Mouse (Mus musculus) stomach, embryonic 14.5 days (tissue): ENCODE data around the gene Wfdc15b. TPM values are rescaled to one million over a fixed set of nuclear protein-coding genes. Genes with fewer than 3 reads are reported as not detected.

Source experiments
- ATAC-seq: fragments of 200-750 bp; cut with Nextera tagmentation; 2 replicates; pipeline ENCODE4 v1.8.0; 2017; ENCODE audit warnings: low read depth, moderate TSS enrichment; ENCODE audit not compliant: insufficient number of reproducible peaks, insufficient read depth, low FRiP score
- H3K27ac ChIP-seq: fragments of 300-500 bp; sonication (generic); 2 replicates; pipeline ENCODE4 v1.5.1; 2014; ENCODE audit warnings: mild to moderate bottlenecking, low read length, moderate library complexity, mixed read lengths
- H3K27me3 ChIP-seq: fragments of 300-500 bp; sonication (generic); 2 replicates; pipeline ENCODE4 v1.6.1; 2014; ENCODE audit warnings: low read length, control low read depth, mixed read lengths; ENCODE audit not compliant: control insufficient read depth, insufficient read depth
- H3K36me3 ChIP-seq: fragments of 300-500 bp; sonication (generic); 2 replicates; pipeline ENCODE4 v1.6.1; 2014; ENCODE audit warnings: mild to moderate bottlenecking, control low read depth, low read length, moderate library complexity, mixed read lengths; ENCODE audit not compliant: control insufficient read depth, insufficient read depth
- H3K4me1 ChIP-seq: fragments of 300-500 bp; sonication (generic); 2 replicates; pipeline ENCODE4 v1.6.1; 2014; ENCODE audit warnings: low read length, control low read depth, mixed read lengths; ENCODE audit not compliant: control insufficient read depth, insufficient read depth
- H3K4me2 ChIP-seq: fragments of 300-500 bp; sonication (generic); replicated peaks from 2 replicates; pipeline ENCODE4 v1.6.1; 2014; ENCODE audit warnings: low read depth, low read length, control low read depth
- H3K4me3 ChIP-seq: fragments of 300-500 bp; sonication (generic); 2 replicates; pipeline ENCODE4 v1.5.1; 2014; ENCODE audit warnings: low read depth, low read length, control low read depth
- H3K9ac ChIP-seq: fragments of 300-500 bp; sonication (generic); replicated peaks from 2 replicates; pipeline ENCODE4 v1.6.1; 2014; ENCODE audit warnings: low read depth, mild to moderate bottlenecking, control low read depth, low read length, moderate library complexity, mixed read lengths
- H3K9me3 ChIP-seq: fragments of 300-500 bp; sonication (generic); 2 replicates; pipeline ENCODE4 v1.6.1; 2016; ENCODE audit warnings: low read depth, low read length, control low read depth; ENCODE audit not compliant: control insufficient read depth
- WGBS: fragments of 180-500 bp; shearing (Covaris S2); extraction: QIAGEN DNeasy Blood & Tissue Kit; methylation state at CpG from one replicate; pipeline ENCODE4 v1.1.7; 2014; 5-methylcytosine and 5-hydroxymethylcytosine counted together
- polyA plus RNA-seq: library from polyadenylated mRNA; unstranded; fragments of >200 nt; fragmentation: Nextera tagmentation; extraction: Ambion mirVana; gene quantifications from 2 replicates; pipeline ENCODE4 v1.2.1, GENCODE M21; 2014

The Wfdc15b gene
- polyA plus RNA-seq, 1 experiment from 2014 or later = 13.2 TPM

DNA sequence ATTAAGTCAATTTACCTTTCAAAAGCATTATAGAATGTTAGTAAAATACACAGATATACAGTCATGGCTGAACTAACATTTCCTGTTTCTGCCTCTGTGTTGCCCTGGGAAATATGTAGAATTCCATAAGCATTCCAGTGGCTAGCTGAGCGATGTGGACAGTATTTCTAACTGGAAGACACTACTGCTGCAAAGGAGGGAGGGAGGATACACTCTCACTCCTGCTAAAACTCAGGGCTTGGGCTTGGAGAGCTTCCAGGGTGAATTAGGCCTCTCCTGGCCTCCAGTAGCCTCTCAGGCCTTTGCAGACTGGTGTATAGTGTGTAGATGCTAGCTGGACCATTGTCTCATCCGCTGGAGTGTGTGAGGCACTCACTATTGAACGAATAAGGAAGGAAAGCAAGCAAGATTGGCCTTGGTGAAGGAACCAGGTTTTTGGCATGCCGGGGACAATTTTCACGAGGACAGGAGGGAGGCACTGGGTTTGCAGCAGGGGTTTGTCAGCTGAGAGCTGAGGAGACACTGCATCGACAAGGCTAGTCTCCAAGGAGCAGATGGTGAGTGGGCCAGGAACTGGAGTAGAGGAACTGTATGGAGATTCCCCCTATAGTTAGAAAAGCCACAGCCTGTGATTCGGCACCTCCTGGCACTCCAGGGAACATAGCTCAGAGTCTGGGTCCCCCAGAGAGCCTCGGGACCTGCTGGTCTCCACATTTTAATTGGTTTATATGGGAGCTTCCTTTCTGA is 46.6 kb downstream of the Wfdc15b start:
- ATAC-seq = no peak
- WGBS = 70% methylated on average over 8 of the region's 8 CpGs
- no peak overlapping the region for H3K9ac ChIP-seq
- peaks cover 18% of the 10 kb centered on the region for H3K27me3 ChIP-seq
- H3K9me3 ChIP-seq = no peaks in the 10 kb centered on the region
- no peak overlapping the region for H3K4me3 ChIP-seq
- no peaks in the 10 kb centered on the region for H3K36me3 ChIP-seq
- H3K27ac ChIP-seq = no peak overlapping the region
- no peaks in the 10 kb centered on the region for H3K4me1 ChIP-seq
- H3K4me2 ChIP-seq = no peak overlapping the region

DNA sequence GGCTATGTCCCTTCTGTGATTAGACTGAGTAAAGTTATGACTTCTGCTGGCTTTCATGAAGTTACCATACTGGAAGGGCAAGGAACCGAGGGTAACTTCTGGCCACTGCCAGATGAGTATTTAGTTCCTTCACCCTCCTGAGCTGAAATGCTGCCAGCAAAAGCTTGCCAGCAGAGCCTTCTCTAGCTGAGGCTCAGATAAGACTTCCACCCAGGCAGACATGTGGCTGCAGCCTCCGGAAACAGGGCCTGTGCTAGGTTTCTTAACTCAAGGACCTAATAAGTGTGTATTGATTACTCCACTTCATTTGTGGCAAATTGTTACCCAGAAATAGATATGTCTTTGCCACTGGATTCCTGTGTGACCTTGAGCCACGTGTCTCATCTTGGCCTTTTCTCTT is 48.1 kb downstream of the Wfdc15b start:
- Histone ChIP-seq H3K9ac (no peak overlapping the region), H3K4me2 (no peak overlapping the region), H3K4me3 (no peak overlapping the region), H3K36me3 (no peaks in the 10 kb centered on the region), H3K27me3 (peaks cover 31% of the 10 kb centered on the region), H3K27ac (no peak overlapping the region), H3K4me1 (peaks cover 3% of the 10 kb centered on the region), H3K9me3 (no peaks in the 10 kb centered on the region)
- WGBS = 70% methylated on average over 3 of the region's 3 CpGs
- ATAC-seq = no peak

DNA sequence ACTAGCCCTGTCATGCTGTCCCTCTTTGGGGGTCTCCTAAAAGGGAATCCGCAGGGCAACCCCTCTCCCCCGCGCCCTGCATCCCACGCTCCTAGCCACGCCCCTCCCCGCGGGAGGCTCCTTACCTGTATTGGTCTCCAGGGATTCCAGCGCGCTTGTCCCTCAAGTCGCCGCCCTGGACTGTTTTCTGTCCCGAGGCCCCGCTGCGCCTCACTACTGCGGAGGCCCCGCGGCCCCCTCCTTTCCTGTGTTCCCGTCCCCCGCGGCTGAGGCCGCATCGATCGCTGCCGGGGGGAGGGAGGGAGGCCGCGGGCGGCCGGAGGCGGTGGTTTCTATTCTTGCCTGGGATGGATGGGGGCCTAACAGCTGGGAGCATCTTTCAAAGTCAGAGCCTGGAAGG is 50.6 kb downstream of the Wfdc15b start, which contains the start of gene Kcns1:
TSS of gene Kcns1 (minus strand) at position 212 of the 400 bp plus-strand sequence.
- Histone ChIP-seq H3K9ac (no peak within 1 kb of the TSS), H3K4me1 (peaks cover 9% of the 10 kb centered on the region), H3K9me3 (no peaks in the 10 kb centered on the region), H3K36me3 (no peaks in the 10 kb centered on the region), H3K4me2 (peak within 1 kb of the TSS; percentile 50), H3K4me3 (peak within 1 kb of the TSS; percentile 23), H3K27me3 (peaks cover 45% of the 10 kb centered on the region), H3K27ac (no peak within 1 kb of the TSS)
- ATAC-seq = 0 out of 2 replicates have a peak, but pooled peaks have one; percentile 26
- under 1% methylated on average over 28 of the region's 29 CpGs for WGBS

DNA sequence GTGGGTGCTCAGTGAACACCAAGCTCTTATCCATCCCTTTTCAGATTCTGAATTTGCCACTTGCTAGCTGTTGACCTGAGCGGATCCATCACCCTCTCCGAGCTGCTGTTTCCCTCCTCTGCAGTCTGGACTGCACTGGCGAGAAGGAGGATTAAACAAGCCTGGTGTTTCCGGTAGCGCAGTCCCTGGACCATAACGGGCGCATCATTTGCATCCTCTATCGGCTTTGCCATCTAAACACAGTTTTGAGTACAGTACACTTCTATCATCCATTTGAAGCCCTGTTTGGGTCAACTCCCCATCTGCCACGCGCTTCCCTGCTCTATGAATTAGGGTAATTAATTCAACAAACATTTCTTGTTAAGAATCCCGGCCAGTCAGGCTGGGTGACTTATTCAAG is 51.1 kb downstream of the Wfdc15b start:
- ATAC-seq = no peak
- Histone ChIP-seq H3K9me3 (no peaks in the 10 kb centered on the region), H3K27me3 (peaks cover 47% of the 10 kb centered on the region), H3K4me3 (peak overlapping the region; percentile 23; the same call in 1 of the 2 replicates), H3K27ac (no peak overlapping the region), H3K36me3 (no peaks in the 10 kb centered on the region), H3K4me1 (peaks cover 9% of the 10 kb centered on the region), H3K4me2 (peak overlapping the region; percentile 50; the same call in 1 of the 2 replicates), H3K9ac (no peak overlapping the region)
- 5% methylated on average over 11 of the region's 11 CpGs for WGBS

DNA sequence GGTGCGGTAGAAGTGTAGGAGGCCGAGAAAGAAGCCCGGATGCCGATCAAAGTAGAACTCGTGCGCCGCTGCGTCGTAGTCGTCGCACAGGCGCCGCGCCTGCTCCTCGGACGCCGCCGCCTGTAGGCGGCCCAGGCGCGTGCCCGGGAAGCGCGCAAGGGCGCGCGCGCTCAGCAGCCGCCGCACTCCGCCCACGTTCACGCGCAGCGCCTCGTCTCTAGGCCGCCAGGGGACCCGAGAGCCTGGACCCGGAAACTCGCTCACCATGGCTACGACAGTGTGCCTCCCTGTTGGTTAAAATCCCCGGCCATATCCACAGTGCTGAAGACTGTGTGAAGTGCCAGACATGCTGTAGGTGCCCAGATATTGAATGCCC is 52.9 kb downstream of the Wfdc15b start:
- Histone ChIP-seq H3K9me3 (no peaks in the 10 kb centered on the region), H3K4me1 (peaks cover 9% of the 10 kb centered on the region), H3K27ac (no peak overlapping the region), H3K9ac (no peak overlapping the region), H3K36me3 (no peaks in the 10 kb centered on the region), H3K4me3 (peak overlapping the region; percentile 32), H3K4me2 (peak overlapping the region; percentile 55), H3K27me3 (peaks cover 47% of the 10 kb centered on the region)
- 0 out of 2 replicates have a peak, but pooled peaks have one; percentile 37 for ATAC-seq
- whole genome bisulfite sequencing = 11% methylated on average over 42 of the region's 42 CpGs

DNA sequence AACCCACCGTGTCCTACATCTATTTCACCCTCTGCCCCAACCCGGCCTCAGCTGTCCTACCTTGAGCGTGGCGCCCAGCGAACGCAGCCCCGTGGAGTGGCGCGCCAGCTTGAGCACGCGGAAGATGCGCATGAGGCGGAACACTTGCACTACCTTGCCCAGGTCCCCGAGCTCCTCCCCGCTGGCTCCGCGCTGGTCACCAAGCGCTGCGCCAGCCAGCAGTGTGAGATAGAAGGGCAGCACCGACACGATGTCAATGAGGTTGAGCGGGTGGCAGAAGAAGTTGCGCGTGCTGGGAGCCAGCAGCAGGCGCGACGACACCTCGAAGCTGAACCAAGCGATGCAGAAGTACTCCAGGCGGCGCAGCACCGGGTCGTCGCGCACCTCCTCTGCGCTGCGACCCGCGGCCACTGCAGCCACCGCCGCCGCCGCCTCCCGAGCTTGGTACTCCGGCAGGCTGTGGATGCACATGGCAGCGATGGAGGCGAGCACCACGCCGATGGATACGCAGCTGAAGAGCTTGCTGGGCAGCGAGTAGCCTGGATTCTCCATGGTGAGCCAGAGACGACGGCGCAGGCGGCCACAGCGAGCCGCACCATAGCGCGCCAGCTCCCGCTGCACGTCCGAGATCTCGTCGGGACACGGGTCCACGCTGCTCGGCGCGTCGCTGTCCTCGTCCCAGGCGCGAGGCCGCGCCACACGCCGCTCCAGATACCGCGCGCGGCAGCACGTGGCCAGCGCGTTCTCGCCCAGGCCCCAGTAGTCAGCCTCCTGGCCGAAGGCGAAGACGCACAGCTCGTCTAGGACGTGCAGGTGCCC is 53.5 kb downstream of the Wfdc15b start:
- no peaks in the 10 kb centered on the region for H3K36me3 ChIP-seq
- no peaks in the 10 kb centered on the region for H3K9me3 ChIP-seq
- H3K9ac ChIP-seq = no peak overlapping the region
- H3K4me3 ChIP-seq = peak overlapping the region; percentile 32
- H3K27me3 ChIP-seq = peaks cover 47% of the 10 kb centered on the region
- 9% methylated on average over 83 of the region's 90 CpGs for WGBS
- no peak; the same call in 1 of the 2 replicates for ATAC-seq
- peak overlapping the region; percentile 55 for H3K4me2 ChIP-seq
- no peak overlapping the region for H3K27ac ChIP-seq
- peaks cover 9% of the 10 kb centered on the region for H3K4me1 ChIP-seq

DNA sequence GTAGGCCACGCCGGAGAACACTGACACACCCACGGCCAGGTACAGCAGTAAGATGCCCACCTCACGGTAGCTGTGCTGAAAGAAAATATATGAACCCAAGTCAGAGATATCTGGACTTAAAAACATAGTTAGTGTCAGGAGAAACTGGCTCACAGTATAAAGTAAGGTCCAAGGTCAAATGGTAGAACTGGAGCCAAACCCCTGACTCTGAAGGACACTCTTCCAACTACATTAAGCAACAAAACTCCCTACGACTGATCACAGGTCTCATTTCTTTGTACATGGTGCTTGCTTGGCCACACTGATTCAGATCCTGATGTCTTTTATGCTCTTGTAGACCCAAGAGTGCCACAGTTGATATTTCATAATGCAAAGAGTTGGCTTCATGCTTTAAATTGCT is 56.5 kb downstream of the Wfdc15b start:
- H3K27ac ChIP-seq = no peak overlapping the region
- no peaks in the 10 kb centered on the region for H3K9me3 ChIP-seq
- H3K9ac ChIP-seq = no peak overlapping the region
- ATAC-seq = no peak
- H3K4me2 ChIP-seq = no peak overlapping the region
- H3K4me3 ChIP-seq = no peak overlapping the region
- H3K36me3 ChIP-seq = no peaks in the 10 kb centered on the region
- WGBS = 91% methylated on average over 5 of the region's 5 CpGs
- peaks cover 11% of the 10 kb centered on the region for H3K4me1 ChIP-seq
- peaks cover 30% of the 10 kb centered on the region for H3K27me3 ChIP-seq
